Mouse (Mus musculus) left cerebral cortex, postnatal 4 days (tissue): ENCODE measurements around the gene C1qtnf4. TPM values are rescaled to one million over a fixed set of nuclear protein-coding genes. Genes with fewer than 3 reads are reported as not detected.

Experiments
- DNase-seq: peaks from one replicate; pipeline ENCODE4 v3.0.0-alpha.2; 2022
- intact Hi-C: fragments of 180-260 bp; cut with DNase I; formaldehyde crosslinking; loops from one replicate; pipeline ENCODE4 v1.15.1; 2025
- total RNA-seq, 2 experiments: library from RNA; stranded (reverse); gene quantifications; 2 replicates each; pipeline ENCODE4 v1.2.3; 2021

C1qtnf4 gene
- 100 to 1,000 TPM; 143 TPM for total RNA-seq

GRCm38 (mm10) chr2:90885218-90886041 is at the start of gene C1qtnf4:
C1qtnf4 (plus strand) TSS chr2:90885860.
- DNase-seq = peak; percentile 41
- intact Hi-C loops = no loop called here

GRCm38 (mm10) chr2:90838621-90839020 is 47.0 kb upstream of the C1qtnf4 start:
- DNase-seq = no peak
- intact Hi-C loops = no loop called here

- intact Hi-C loops = no loop called here
- DNase-seq = no peak
Observed at GRCm38 (mm10) chr2:90843666-90844065, 42.0 kb upstream of the C1qtnf4 start.

GRCm38 (mm10) chr2:90844262-90844661 is 41.4 kb upstream of the C1qtnf4 start:
- intact Hi-C loops = no loop called here

GRCm38 (mm10) chr2:90845234-90845633 is 40.4 kb upstream of the C1qtnf4 start:
- intact Hi-C loops = no loop called here

More at GRCm38 (mm10) chr2:90844262-90844661, 41.4 kb upstream of the C1qtnf4 start:
- no peak for DNase-seq

GRCm38 (mm10) chr2:90846171-90846570 is 39.5 kb upstream of the C1qtnf4 start:
- intact Hi-C loops = no loop called here
- no peak for DNase-seq

More at GRCm38 (mm10) chr2:90845234-90845633, 40.4 kb upstream of the C1qtnf4 start:
- DNase-seq = no peak

- peak; percentile 15 for DNase-seq
- intact Hi-C loops = no loop called here
Observed at GRCm38 (mm10) chr2:90846597-90846954, 39.1 kb upstream of the C1qtnf4 start.

- intact Hi-C loops = no loop called here
Observed at GRCm38 (mm10) chr2:90846955-90847680, 38.5 kb upstream of the C1qtnf4 start, which contains the start of gene Mtch2. Mtch2 (plus strand) TSS chr2:90847155.

GRCm38 (mm10) chr2:90847681-90848050 is 38.0 kb upstream of the C1qtnf4 start:
- no peak for DNase-seq
- intact Hi-C loops = no loop called here

More at GRCm38 (mm10) chr2:90846955-90847680, 38.5 kb upstream of the C1qtnf4 start, which contains the start of gene Mtch2:
- DNase-seq = peak; percentile 99

- no peak for DNase-seq
- intact Hi-C loops = no loop called here
Observed at GRCm38 (mm10) chr2:90848331-90848730, 37.3 kb upstream of the C1qtnf4 start.

GRCm38 (mm10) chr2:90850401-90850800 is 35.3 kb upstream of the C1qtnf4 start:
- DNase-seq = no peak
- intact Hi-C loops = no loop called here

GRCm38 (mm10) chr2:90861486-90861885 is 24.2 kb upstream of the C1qtnf4 start:
- intact Hi-C loops = loop anchor here (10.0 kb wide), 1 partner anchor 153 kb away; no protein-coding TSS in a partner anchor
- no peak for DNase-seq

GRCm38 (mm10) chr2:90864184-90864583 is 21.5 kb upstream of the C1qtnf4 start:
- intact Hi-C loops = loop anchor here (10.0 kb wide), 1 partner anchor 151 kb away; no protein-coding TSS in a partner anchor
- no peak for DNase-seq

- intact Hi-C loops = loop anchor here (5.0 to 10.0 kb wide), 2 partner anchors 148 to 191 kb away; no protein-coding TSS in a partner anchor
- DNase-seq = peak; percentile 86
Observed at GRCm38 (mm10) chr2:90866524-90866923, 19.1 kb upstream of the C1qtnf4 start.

- intact Hi-C loops = no loop called here
- DNase-seq = no peak
Observed at GRCm38 (mm10) chr2:90870136-90870601, 15.5 kb upstream of the C1qtnf4 start.

- DNase-seq = no peak
- intact Hi-C loops = no loop called here
Observed at GRCm38 (mm10) chr2:90871180-90871961, 14.3 kb upstream of the C1qtnf4 start.

GRCm38 (mm10) chr2:90874025-90874424 is 11.6 kb upstream of the C1qtnf4 start:
- DNase-seq = no peak
- intact Hi-C loops = no loop called here

GRCm38 (mm10) chr2:90875239-90875638 is 10.4 kb upstream of the C1qtnf4 start:
- DNase-seq = no peak
- intact Hi-C loops = no loop called here

GRCm38 (mm10) chr2:90877584-90878259 is 7.9 kb upstream of the C1qtnf4 start:
- no peak for DNase-seq
- intact Hi-C loops = no loop called here

- intact Hi-C loops = no loop called here
- DNase-seq = no peak
Observed at GRCm38 (mm10) chr2:90879419-90879818, 6.2 kb upstream of the C1qtnf4 start.
